Mouse (Mus musculus) neural tube, embryonic 14.5 days (tissue): ENCODE data around the gene Cdyl. TPM values are rescaled to one million over a fixed set of nuclear protein-coding genes. Genes with fewer than 3 reads are reported as not detected.

Experiments used
- ATAC-seq: fragments of 200-750 bp; cut with Nextera tagmentation; 2 replicates; pipeline ENCODE4 v1.8.0; 2017; ENCODE audit warnings: low read depth, mild to moderate bottlenecking, moderate TSS enrichment, moderate library complexity
- H3K27ac ChIP-seq: fragments of 300-500 bp; sonication (generic); 2 replicates; pipeline ENCODE4 v1.5.1; 2014; ENCODE audit warnings: low read depth, mild to moderate bottlenecking, control low read depth, low read length, moderate library complexity, mixed read lengths
- H3K27me3 ChIP-seq: fragments of 300-500 bp; sonication (generic); 2 replicates; pipeline ENCODE4 v1.6.1; 2014; ENCODE audit warnings: low read length; ENCODE audit not compliant: control insufficient read depth, insufficient read depth
- H3K36me3 ChIP-seq: fragments of 300-500 bp; sonication (generic); 2 replicates; pipeline ENCODE4 v1.6.1; 2014; ENCODE audit warnings: low read length, mixed read lengths; ENCODE audit not compliant: control insufficient read depth, insufficient read depth
- H3K4me1 ChIP-seq: fragments of 300-500 bp; sonication (generic); 2 replicates; pipeline ENCODE4 v1.6.1; 2014; ENCODE audit warnings: low read length; ENCODE audit not compliant: control insufficient read depth, insufficient read depth
- H3K4me2 ChIP-seq: fragments of 300-500 bp; sonication (generic); 2 replicates; pipeline ENCODE4 v1.6.1; 2014; ENCODE audit warnings: mild to moderate bottlenecking, low read depth, low read length, control low read depth
- H3K4me3 ChIP-seq: fragments of 300-500 bp; sonication (generic); 2 replicates; pipeline ENCODE4 v1.5.1; 2014; ENCODE audit warnings: low read depth, low read length, control low read depth, mixed read lengths
- H3K9ac ChIP-seq: fragments of 300-500 bp; sonication (generic); replicated peaks from 2 replicates; pipeline ENCODE4 v1.6.1; 2014; ENCODE audit warnings: low read depth, mild to moderate bottlenecking, control low read depth, low read length, mixed read lengths
- H3K9me3 ChIP-seq: fragments of 300-500 bp; sonication (generic); 2 replicates; pipeline ENCODE4 v1.6.1; 2016; ENCODE audit warnings: low read length; ENCODE audit not compliant: control insufficient read depth
- WGBS: fragments of 180-500 bp; shearing (Covaris S2); extraction: QIAGEN DNeasy Blood & Tissue Kit; methylation state at CpG from one replicate; pipeline ENCODE4 v1.1.7; 2014; 5-methylcytosine and 5-hydroxymethylcytosine counted together
- polyA plus RNA-seq: library from polyadenylated mRNA; unstranded; fragments of >200 nt; fragmentation: Nextera tagmentation; extraction: Ambion mirVana; gene quantifications from 2 replicates; pipeline ENCODE4 v1.2.1, GENCODE M21; 2014

Gene Cdyl
- polyA plus RNA-seq, 1 experiment from 2014 or later, result 5.7 TPM

- ATAC-seq, result no peak
- Histone ChIP-seq H3K27me3 (no peaks in the 10 kb centered on the region), H3K36me3 (no peaks in the 10 kb centered on the region), H3K9ac (no peak overlapping the region), H3K4me2 (no peak overlapping the region), H3K4me1 (no peaks in the 10 kb centered on the region), H3K9me3 (no peaks in the 10 kb centered on the region), H3K4me3 (no peak overlapping the region), H3K27ac (no peak overlapping the region)
- WGBS, result 89% methylated on average over 1 of the region's 1 CpGs
Measured at GRCm38 (mm10) chr13:35627319-35627718, 32.3 kb upstream of the Cdyl start.

DNA sequence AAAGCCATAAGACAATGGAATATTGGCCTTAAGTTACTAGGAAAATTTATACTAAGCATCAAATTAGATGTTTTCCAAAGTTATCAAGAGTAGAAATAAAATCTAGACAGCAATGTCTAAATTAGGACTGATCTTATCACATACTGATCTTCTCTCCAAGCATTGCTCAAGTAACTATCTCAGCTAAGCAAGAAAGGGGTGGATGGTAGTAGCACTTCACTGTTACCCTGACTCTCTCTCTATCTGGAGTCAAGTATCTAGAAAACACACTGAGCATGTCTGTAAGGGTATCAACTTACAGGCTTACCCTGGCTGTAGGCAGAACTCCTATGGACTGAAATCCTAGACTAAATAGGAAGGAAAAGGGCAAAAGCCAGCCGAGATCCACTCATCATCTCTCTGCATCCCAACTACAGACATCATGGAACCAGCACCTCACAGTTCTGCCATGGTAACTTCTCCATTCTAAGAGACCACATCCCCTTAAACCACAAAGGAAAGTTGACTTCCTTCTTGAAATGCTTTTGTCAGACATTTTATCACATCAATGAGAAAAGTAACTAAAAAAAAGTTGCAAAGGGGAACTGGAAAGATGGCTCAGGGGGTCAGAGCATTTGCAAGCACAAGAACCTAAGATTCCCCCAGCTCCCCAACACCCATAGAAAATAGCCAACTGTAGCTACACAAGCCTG lies 12.4 kb upstream of the Cdyl start:
- H3K9me3 ChIP-seq, result no peaks in the 10 kb centered on the region
- H3K27me3 ChIP-seq, result no peaks in the 10 kb centered on the region
- no peak overlapping the region for H3K27ac ChIP-seq
- H3K36me3 ChIP-seq, result no peaks in the 10 kb centered on the region
- H3K4me3 ChIP-seq, result no peak overlapping the region
- H3K4me1 ChIP-seq, result no peaks in the 10 kb centered on the region
- H3K4me2 ChIP-seq, result no peak overlapping the region
- H3K9ac ChIP-seq, result no peak overlapping the region
- ATAC-seq, result no peak
- 84% methylated on average over 1 of the region's 1 CpGs for WGBS

- Histone ChIP-seq H3K9ac (no peak overlapping the region), H3K27ac (no peak overlapping the region), H3K27me3 (no peaks in the 10 kb centered on the region), H3K4me2 (no peak overlapping the region), H3K4me3 (no peak overlapping the region), H3K9me3 (no peaks in the 10 kb centered on the region), H3K36me3 (no peaks in the 10 kb centered on the region), H3K4me1 (no peaks in the 10 kb centered on the region)
- WGBS, result 89% methylated on average over 11 of the region's 11 CpGs
- no peak for ATAC-seq
Measured at GRCm38 (mm10) chr13:35650284-35650872, 9.3 kb upstream of the Cdyl start.

- Histone ChIP-seq H3K27me3 (no peaks in the 10 kb centered on the region), H3K9me3 (no peaks in the 10 kb centered on the region), H3K9ac (no peak overlapping the region), H3K27ac (no peak overlapping the region), H3K4me1 (no peaks in the 10 kb centered on the region), H3K4me3 (no peak overlapping the region), H3K36me3 (no peaks in the 10 kb centered on the region), H3K4me2 (no peak overlapping the region)
- 85% methylated on average over 4 of the region's 4 CpGs for WGBS
- no peak for ATAC-seq
Measured at GRCm38 (mm10) chr13:35652851-35653250, 6.8 kb upstream of the Cdyl start.

DNA sequence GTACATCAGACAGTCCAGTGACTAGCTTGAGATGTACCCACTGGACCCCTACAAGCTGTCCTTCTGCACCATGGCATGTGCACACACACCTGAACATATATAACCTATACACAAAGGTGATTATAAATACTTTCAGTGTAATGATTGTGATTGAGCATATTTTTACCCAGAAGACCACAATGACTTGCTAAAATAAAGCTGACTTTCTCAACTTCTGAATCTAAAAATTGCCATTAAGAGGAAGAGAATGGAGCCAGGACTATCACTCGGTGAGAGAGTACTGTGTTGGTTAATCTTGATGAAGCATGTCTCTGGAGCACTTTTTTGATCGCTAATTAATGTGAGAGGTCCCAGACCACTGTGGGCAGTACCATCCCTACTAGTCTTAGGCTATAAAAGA lies 2.8 kb upstream of the Cdyl start:
- 96% methylated on average over 2 of the region's 2 CpGs for WGBS
- H3K4me1 ChIP-seq, result no peaks in the 10 kb centered on the region
- no peak overlapping the region for H3K4me3 ChIP-seq
- no peak overlapping the region for H3K27ac ChIP-seq
- ATAC-seq, result no peak
- H3K9me3 ChIP-seq, result no peaks in the 10 kb centered on the region
- no peak overlapping the region for H3K4me2 ChIP-seq
- no peak overlapping the region for H3K9ac ChIP-seq
- no peaks in the 10 kb centered on the region for H3K36me3 ChIP-seq
- no peaks in the 10 kb centered on the region for H3K27me3 ChIP-seq

GRCm38 (mm10) chr13:35665456-35665855 lies 5.8 kb downstream of the Cdyl start:
- WGBS, result 89% methylated on average over 3 of the region's 3 CpGs
- Histone ChIP-seq H3K4me2 (no peak overlapping the region), H3K4me1 (no peaks in the 10 kb centered on the region), H3K4me3 (no peak overlapping the region), H3K9ac (no peak overlapping the region), H3K27ac (no peak overlapping the region), H3K27me3 (no peaks in the 10 kb centered on the region), H3K36me3 (no peaks in the 10 kb centered on the region), H3K9me3 (no peaks in the 10 kb centered on the region)
- ATAC-seq, result no peak

DNA sequence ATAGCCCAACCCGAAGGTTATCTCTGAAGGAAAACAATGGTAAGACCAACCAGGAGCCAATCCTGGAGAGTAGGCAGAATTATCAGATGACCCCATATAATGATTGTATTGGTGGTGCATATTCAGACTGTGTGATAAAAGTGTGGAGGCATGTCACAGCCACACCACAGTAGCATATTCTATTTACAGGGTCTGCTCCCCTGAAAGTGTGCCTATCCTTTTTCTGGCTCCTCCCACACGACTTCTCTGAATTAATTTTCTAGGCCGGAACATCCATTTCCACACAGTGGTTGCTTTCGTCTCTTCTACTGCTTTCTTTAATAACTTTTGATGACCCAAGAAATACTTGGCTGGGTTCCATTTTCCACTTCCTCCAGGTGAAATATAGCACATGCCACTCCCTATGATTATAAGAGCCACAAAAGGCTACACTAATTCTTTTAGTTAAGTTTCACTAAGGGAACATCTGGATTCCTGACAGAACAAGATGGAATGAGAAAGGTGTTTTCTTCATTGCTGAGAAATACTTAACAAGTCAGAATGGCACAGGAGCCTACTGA lies 10.4 kb downstream of the Cdyl start:
- WGBS, result 84% methylated on average over 4 of the region's 4 CpGs
- Histone ChIP-seq H3K27me3 (no peaks in the 10 kb centered on the region), H3K9ac (no peak overlapping the region), H3K4me2 (no peak overlapping the region), H3K9me3 (no peaks in the 10 kb centered on the region), H3K4me1 (no peaks in the 10 kb centered on the region), H3K4me3 (no peak overlapping the region), H3K27ac (no peak overlapping the region), H3K36me3 (no peaks in the 10 kb centered on the region)
- ATAC-seq, result no peak

DNA sequence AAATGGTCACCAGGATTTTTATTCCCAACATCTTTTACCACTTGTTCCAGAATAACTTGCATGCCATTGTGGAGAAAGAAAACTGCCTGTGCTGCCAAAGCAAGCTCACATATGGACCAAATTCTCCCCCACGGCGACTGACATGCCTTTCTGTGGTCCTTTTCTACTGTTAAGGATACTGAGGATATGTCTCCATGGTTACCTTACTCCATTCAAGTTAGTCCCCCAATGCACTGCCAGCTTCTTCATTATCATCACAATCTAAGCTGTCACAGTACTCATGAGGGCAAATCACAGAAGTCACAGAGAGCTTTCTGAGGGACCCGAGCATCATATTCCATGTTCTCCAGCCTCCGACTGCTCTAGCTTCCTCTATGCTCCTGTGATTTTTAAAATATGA lies 11.2 kb downstream of the Cdyl start:
- Histone ChIP-seq H3K9me3 (no peaks in the 10 kb centered on the region), H3K4me2 (no peak overlapping the region), H3K27me3 (no peaks in the 10 kb centered on the region), H3K4me3 (no peak overlapping the region), H3K9ac (no peak overlapping the region), H3K27ac (no peak overlapping the region), H3K4me1 (no peaks in the 10 kb centered on the region), H3K36me3 (no peaks in the 10 kb centered on the region)
- 57% methylated on average over 4 of the region's 4 CpGs for WGBS
- ATAC-seq, result no peak

DNA sequence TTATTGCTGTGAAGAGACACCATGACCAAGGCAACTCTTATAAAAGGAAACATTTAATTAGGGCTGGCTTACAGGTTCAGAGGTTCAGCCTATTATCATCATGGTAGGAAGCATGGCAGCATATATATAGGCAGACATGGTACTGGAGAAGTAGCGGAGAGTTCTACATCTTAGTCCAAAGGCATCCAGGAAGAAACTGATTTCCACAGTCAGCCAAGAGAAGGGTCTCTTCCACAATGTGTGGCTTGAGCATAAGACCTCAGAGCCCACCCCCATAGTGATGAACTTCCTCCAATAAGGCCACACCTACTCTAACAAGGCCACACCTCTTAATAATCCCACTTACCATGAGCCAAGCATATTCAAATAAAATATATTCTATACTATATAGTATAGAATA lies 17.3 kb downstream of the Cdyl start:
- no peaks in the 10 kb centered on the region for H3K9me3 ChIP-seq
- no peak overlapping the region for H3K4me3 ChIP-seq
- H3K27ac ChIP-seq, result no peak overlapping the region
- H3K4me1 ChIP-seq, result no peaks in the 10 kb centered on the region
- H3K9ac ChIP-seq, result no peak overlapping the region
- H3K27me3 ChIP-seq, result no peaks in the 10 kb centered on the region
- no peak overlapping the region for H3K4me2 ChIP-seq
- H3K36me3 ChIP-seq, result no peaks in the 10 kb centered on the region
- 100% methylated on average over 1 of the region's 1 CpGs for WGBS
- no peak for ATAC-seq
